Mouse (Mus musculus) spleen, postnatal 14 days (tissue): ENCODE data around the gene Gpr146.
"Not testable (repeated sequence)": the region's sequence is repeated elsewhere in the genome, so short reads cannot be mapped to it uniquely, and the experiment has no call there.

ENCODE experiments used
- DNase-seq, 2 experiments: peaks; one replicate each; pipeline ENCODE4 v3.0.0; 2021 to 2022; ENCODE audit warnings: low spot score in 2 of 2

Gpr146 gene

GRCm38 (mm10) chr5:139381586-139382513, 4.4 kb downstream of the Gpr146 start:
- DNase-seq, result peak in 1 of 2 experiments; percentile 55

- peak in 1 of 2 experiments; percentile 50 for DNase-seq
Measured at GRCm38 (mm10) chr5:139382760-139383159, 5.3 kb downstream of the Gpr146 start.

- DNase-seq, result no peak
Measured at GRCm38 (mm10) chr5:139383234-139383633, 5.7 kb downstream of the Gpr146 start.

DNA sequence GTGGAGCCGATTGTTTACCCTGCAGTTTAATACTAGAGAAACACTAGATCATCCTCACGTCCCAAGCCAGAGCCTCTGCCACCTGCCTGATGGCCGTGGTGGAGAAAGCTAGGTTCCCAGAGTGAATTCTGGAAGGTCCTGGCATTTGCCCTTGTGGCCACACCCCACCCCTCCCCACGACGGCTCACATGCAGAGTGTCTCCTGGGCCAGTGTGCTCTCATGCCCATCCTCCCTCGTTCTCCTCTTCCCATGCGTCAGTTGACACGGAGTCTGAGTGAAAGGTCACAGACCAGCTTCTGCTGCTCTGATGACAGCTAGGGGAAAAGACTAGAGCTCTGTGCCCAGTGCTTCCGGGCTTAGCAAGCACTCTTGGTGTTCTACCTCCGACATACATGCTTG, 7.0 kb downstream of the Gpr146 start:
- no peak for DNase-seq

DNA sequence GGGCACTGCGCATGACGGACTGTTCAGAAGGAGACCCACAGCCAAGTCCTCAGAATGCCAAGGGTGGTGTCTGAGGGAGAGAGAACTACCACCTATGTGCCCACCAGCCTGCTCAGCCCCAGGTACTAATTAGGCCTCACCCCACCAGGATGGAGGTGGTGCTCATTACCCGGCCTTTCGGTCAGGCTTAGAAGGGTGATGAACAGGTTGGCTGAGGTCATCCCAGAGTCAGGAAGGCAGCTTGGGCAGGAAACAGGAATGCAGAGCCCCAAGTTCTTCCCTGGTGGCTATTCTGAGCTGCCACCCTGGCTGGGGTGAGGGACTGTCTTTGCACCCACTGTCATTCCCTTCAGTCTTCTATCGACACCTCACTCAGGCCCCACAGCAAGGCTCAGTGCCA, 8.6 kb downstream of the Gpr146 start:
- no peak for DNase-seq

DNA sequence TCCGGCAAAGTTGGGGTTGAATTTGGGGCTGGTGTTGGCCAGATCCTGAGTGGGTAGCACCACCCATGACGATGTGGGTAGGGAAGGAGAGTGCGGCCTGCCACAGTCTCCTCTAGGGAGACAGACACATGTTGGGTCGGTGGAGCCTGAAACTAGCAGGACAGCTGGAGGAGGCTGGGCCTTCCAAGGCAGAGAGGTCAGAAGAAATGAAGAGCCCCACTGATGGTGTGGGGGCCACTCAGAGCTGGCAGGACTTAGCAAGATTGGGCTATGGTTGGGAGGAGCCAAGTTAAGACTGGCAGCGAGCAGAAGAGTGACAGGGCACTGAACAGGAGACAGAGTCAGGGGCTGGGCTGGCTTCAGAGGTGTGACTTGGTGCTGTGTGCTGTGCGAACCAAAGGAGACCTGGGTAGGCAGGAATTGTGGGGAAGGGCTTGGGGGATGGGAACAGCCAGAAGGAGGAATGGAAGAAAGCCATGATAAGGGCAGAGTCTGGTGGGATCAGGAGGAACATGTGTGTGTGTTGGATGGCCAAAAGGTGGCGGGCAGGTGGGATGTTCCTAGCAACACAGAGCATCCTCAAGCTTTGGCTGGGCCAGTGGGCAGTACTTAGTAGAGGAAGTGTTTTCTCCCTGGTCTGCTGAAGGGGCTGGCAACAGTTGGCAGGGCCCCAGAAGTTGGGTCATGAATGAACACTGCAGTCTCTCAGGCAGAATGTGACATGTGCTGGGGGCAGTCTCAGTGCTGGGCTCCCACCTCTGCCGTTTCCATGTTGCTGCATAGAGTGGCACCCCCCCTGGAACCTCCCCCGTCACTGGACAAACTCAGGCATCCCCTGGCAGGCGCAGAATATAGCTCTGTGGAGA, 10.1 kb downstream of the Gpr146 start:
- DNase-seq, result no peak

GRCm38 (mm10) chr5:139388195-139388570, 10.7 kb downstream of the Gpr146 start:
- DNase-seq, result no peak

- no peak for DNase-seq
Measured at GRCm38 (mm10) chr5:139388694-139389675, 11.5 kb downstream of the Gpr146 start.

GRCm38 (mm10) chr5:139389676-139390061, 12.2 kb downstream of the Gpr146 start:
- peak; percentile 63 to 68 for DNase-seq

DNA sequence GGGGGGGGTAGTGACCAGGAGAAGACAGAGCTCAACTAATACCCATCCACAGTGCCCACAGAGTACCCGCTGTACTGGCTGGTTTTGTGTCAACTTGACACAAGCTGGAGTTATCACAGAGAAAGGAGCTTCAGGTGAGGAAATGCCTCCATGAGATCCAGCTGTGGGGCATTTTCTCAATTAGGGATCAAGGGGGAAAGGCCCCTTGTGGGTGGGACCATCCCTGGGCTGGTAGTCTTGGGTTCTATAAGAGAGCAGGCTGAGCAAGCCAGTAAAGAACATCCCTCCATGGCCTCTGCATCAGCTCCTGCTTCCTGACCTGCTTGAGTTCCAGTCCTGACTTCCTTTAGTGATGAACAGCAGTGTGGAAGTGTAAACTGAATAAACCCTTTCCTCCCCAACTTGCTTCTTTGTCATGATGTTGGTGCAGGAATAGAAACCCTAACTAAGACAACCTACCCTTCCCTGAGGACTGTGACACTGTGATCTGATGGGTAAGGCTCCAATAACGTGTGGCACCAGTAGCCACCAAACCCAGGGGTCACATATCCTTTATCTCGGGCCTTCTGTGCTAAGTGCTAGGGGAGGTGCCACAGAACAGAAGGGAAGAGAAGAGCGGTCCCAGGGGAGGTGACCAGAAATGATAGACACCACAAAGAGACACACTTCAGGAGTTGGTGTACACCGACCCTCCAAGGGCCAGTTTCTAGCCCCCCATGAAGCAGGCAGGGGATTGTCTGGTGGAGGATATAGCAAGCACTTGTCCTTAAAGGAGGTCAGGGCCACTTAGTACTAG, 13.0 kb downstream of the Gpr146 start:
- DNase-seq, result not testable (repeated sequence)

DNA sequence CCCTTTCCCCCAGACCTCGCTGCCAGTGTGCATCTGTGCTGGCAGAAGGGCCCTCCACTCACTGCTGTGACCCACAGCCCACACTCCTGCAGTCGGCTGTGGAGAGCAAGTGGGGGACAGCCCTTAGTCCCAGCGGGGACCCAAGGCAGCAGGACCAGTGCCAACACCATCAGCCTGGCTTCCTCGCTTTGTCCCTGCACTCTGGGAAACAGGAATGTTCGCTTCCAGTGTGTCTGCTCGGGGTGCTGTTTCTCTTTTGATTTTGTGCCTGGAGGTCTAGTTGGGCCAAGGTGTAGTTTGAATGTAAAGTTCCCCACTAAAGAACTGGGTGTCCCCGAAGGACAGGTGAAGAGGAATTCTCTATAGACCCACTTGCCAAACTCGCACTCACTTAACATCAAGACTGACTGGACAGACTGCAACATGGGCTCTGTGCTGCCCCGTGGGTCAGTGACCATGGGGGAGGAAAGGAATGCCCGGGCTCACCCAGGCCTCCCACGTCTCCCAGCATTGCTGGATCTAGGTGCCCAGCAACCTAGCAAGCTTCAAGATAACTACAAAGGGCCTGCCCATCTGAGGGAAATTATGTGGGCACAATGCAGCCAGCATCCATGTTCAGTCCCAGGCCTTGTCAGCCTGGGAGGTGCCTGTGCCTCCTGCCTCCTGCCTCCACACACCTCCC, 14.0 kb downstream of the Gpr146 start:
- DNase-seq, result no peak

DNA sequence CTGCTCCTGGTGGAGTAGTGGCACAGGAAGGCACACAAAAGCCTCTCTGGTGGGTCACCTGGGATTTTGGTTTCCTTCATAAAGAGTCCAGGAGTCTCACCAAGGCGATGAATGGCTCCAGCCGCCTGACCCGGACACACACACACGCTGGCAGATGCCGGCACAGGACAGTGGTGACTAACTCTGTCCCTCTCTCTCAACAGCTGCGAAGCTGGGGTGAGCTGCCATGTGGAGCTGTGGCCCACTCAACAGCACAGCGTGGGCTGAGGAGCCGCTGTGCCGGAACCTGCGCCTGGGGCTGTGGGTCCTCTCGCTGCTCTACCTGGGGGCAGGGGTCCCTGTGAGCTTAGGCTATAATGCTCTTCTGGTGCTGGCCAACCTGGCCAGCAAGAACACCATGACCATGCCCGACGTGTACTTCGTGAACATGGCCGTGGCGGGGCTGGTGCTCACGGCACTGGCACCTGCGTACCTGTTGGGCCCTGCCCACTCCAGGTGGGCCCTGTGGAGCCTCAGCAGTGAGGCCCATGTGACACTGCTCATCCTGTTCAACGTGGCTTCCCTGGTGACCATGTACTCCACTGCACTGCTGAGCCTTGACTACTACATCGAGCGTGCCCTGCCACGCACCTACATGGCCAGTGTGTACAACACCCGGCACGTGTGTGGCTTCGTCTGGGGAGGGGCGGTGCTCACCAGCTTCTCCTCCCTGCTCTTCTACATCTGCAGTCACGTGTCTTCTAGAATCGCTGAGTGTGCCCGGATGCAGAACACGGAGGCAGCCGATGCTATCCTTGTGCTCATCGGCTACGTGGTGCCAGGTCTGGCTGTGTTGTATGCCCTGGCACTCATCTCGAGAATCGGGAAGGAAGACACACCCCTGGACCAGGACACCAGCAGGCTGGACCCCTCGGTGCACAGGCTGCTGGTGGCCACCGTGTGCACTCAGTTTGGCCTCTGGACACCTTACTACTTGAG, 15.0 kb downstream of the Gpr146 start:
- DNase-seq, result no peak

GRCm38 (mm10) chr5:139393197-139393588, 15.7 kb downstream of the Gpr146 start:
- no peak for DNase-seq

DNA sequence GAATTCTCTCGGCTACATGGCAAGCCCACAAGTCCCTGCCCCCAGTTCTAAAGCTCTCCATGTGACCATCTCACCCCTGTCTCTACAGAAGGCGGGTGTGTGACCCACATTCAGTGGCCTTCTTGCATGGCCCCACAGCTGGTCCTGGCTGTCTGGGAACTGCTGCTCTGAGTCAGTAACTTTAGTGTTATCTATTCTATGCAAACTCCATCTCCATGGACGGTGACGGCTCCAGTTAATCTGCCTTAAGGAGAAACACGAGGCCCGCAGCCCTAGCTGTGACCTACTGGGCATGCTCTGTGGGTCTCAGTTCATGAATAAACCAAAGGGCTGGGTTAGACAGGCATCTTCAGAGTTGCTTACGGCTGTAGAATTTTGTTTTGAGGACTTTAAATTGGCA, 16.9 kb downstream of the Gpr146 start:
- DNase-seq, result no peak

DNA sequence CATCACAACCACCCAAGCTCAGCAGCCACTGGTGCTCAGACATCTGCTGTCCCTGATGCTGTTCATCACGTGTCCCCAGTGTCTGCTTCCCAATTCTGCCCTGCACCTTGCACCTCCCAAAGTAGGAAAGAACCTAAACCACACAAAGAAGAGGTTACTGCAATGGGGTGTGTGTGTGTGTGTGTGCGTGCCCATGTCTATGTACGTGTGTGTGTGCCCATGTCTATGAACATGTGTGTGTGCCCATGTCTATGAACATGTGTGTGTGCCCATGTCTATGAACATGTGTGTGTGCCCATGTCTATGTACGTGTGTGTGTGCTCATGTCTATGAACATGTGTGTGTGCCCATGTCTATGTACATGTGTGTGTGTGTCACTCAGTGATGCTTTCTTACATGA, 18.0 kb downstream of the Gpr146 start:
- no peak for DNase-seq

GRCm38 (mm10) chr5:139397359-139397916, 19.9 kb downstream of the Gpr146 start:
- DNase-seq, result no peak

GRCm38 (mm10) chr5:139397959-139398753, 20.7 kb downstream of the Gpr146 start:
- DNase-seq, result peak; percentile 85 to 89

GRCm38 (mm10) chr5:139398786-139399185, 21.3 kb downstream of the Gpr146 start:
- DNase-seq, result no peak
